Comparison of ENCODE assay signal across 22 mouse cellular contexts in genomic region chr2:166164601-166165000, GRCm38 (mm10).
"Had no signal": no experiment of that assay in that cellular context is flagged by ENCODE, and none has a peak within 500 bp of the region (broad histone marks: within the 10 kb centered on the region; RNA-seq: fewer than 3 reads in every experiment).

No protein-coding gene starts in this region.

- H3K9me3 ChIP-seq: liver, embryonic 13.5 days; liver, embryonic 15.5 days; lung, embryonic 15.5 days; megakaryocyte, embryonic 14.5 days; midbrain, embryonic 13.5 days; midbrain, embryonic 15.5 days; stomach, embryonic 15.5 days had no signal

- H3K27me3 ChIP-seq: liver, embryonic 13.5 days; liver, embryonic 15.5 days; lung, embryonic 15.5 days; stomach, embryonic 15.5 days had no signal

- H3K4me3 ChIP-seq: liver, embryonic 13.5 days; liver, embryonic 15.5 days; lung, embryonic 15.5 days; megakaryocyte, embryonic 14.5 days; midbrain, embryonic 13.5 days; midbrain, embryonic 15.5 days; stomach, embryonic 15.5 days had no signal

- H3K36me3 ChIP-seq: liver, embryonic 13.5 days; liver, embryonic 15.5 days; lung, embryonic 15.5 days; midbrain, embryonic 13.5 days; midbrain, embryonic 15.5 days; stomach, embryonic 15.5 days had no signal

- H3K4me2 ChIP-seq: liver, embryonic 11.5 days; liver, embryonic 13.5 days; liver, embryonic 15.5 days; lung, embryonic 15.5 days; midbrain, embryonic 11.5 days; midbrain, embryonic 13.5 days; midbrain, embryonic 15.5 days; stomach, embryonic 15.5 days had no signal

- H3K27ac ChIP-seq: liver, embryonic 13.5 days; liver, embryonic 15.5 days; lung, embryonic 15.5 days; macrophage; midbrain, embryonic 13.5 days; midbrain, embryonic 15.5 days; stomach, embryonic 15.5 days; stomach, postnatal 0 days had no signal

- H3K4me1 ChIP-seq: liver, embryonic 13.5 days; liver, embryonic 15.5 days had no signal

- DNase-seq: liver, embryonic 13.5 days; liver, postnatal 0 days; lung, adult 2 months; lung, postnatal 10 days; lung, postnatal 36 days; right cerebral cortex, adult 18-20 months; right cerebral cortex, postnatal 25 days; right cerebral cortex, postnatal 4 days; spleen, adult 18-20 months; thymus, adult 2 months; thymus, postnatal 25 days; thymus, postnatal 4 days had no signal

- ATAC-seq: liver, postnatal 0 days; midbrain, embryonic 13.5 days; midbrain, embryonic 15.5 days had no signal

- H3K9ac ChIP-seq: liver, embryonic 13.5 days; liver, embryonic 15.5 days; liver, postnatal 0 days; lung, embryonic 15.5 days; midbrain, embryonic 13.5 days; midbrain, embryonic 15.5 days; stomach, embryonic 15.5 days had no signal
